Mouse (Mus musculus): ENCODE measurements around the gene Wfikkn1.
"Not testable (repeated sequence)": the region's sequence is repeated elsewhere in the genome, so short reads cannot be mapped to it uniquely, and the experiment has no call there.

Gene Wfikkn1

GRCm38 (mm10) chr17:25883824-25884223, 3.2 kb upstream of the Wfikkn1 start:
- no peak for DNase-seq

GRCm38 (mm10) chr17:25883268-25883667, 2.6 kb upstream of the Wfikkn1 start:
- no peak for DNase-seq

- no peak for DNase-seq
These were observed 1.6 kb upstream of the Wfikkn1 start for GRCm38 (mm10) chr17:25882306-25882705.

- no peak for DNase-seq
These were observed 1.0 kb upstream of the Wfikkn1 start for GRCm38 (mm10) chr17:25881691-25882090.

- no peak for DNase-seq
These were observed 419 bp upstream of the Wfikkn1 start for GRCm38 (mm10) chr17:25880913-25881641.

GRCm38 (mm10) chr17:25879750-25880149, 908 bp downstream of the Wfikkn1 start:
- no peak for DNase-seq

GRCm38 (mm10) chr17:25879261-25879660, 1.4 kb downstream of the Wfikkn1 start:
- peak; percentile 85 for DNase-seq

- DNase-seq = no peak
These were observed 2.0 kb downstream of the Wfikkn1 start for GRCm38 (mm10) chr17:25878611-25879180.

- DNase-seq = no peak
These were observed 2.7 kb downstream of the Wfikkn1 start for GRCm38 (mm10) chr17:25877741-25878610.

GRCm38 (mm10) chr17:25877025-25877424, 3.6 kb downstream of the Wfikkn1 start:
- DNase-seq = no peak

GRCm38 (mm10) chr17:25876347-25876915, 4.2 kb downstream of the Wfikkn1 start:
- peak; percentile 85 for DNase-seq

- DNase-seq = peak; percentile 89
These were observed 5.2 kb downstream of the Wfikkn1 start for GRCm38 (mm10) chr17:25875171-25876136.

GRCm38 (mm10) chr17:25874721-25875170, 5.9 kb downstream of the Wfikkn1 start, which contains the start of gene Mettl26:
TSS of gene Mettl26 (plus strand) at chr17:25875074.
- DNase-seq = peak; percentile 90

- peak; percentile 59 for DNase-seq
These were observed 6.4 kb downstream of the Wfikkn1 start for GRCm38 (mm10) chr17:25874148-25874720.

GRCm38 (mm10) chr17:25873405-25874147, 7.1 kb downstream of the Wfikkn1 start:
- no peak for DNase-seq

GRCm38 (mm10) chr17:25872676-25873075, 8.0 kb downstream of the Wfikkn1 start:
- DNase-seq = peak; percentile 75

GRCm38 (mm10) chr17:25871566-25871965, 9.1 kb downstream of the Wfikkn1 start:
- not testable (repeated sequence) for DNase-seq

- DNase-seq = no peak
These were observed 10.7 kb downstream of the Wfikkn1 start for GRCm38 (mm10) chr17:25869954-25870353.

GRCm38 (mm10) chr17:25869498-25869897, 11.2 kb downstream of the Wfikkn1 start:
- no peak for DNase-seq

- peak; percentile 91 for DNase-seq
These were observed 12.0 kb downstream of the Wfikkn1 start, which contains the start of gene Mcrip2 for GRCm38 (mm10) chr17:25868601-25869191. TSS of gene Mcrip2 (minus strand) at chr17:25868764.
